Mouse (Mus musculus): ENCODE results near the gene Phf5a.

- no peak for TF ChIP-seq CTCF (conservative IDR thresholded peaks at IDR 0.05; ENCODE audit: low read length)
- TF ChIP-seq NANOG (IDR thresholded peaks at IDR 0.05; ENCODE audit: borderline replicate concordance, low read length) = no peak
These were observed 26.0 kb upstream of the Phf5a start for GRCm38 (mm10) chr15:81897607-81898285.
